Mouse (Mus musculus): ENCODE measurements around the gene Ckm.

DNA sequence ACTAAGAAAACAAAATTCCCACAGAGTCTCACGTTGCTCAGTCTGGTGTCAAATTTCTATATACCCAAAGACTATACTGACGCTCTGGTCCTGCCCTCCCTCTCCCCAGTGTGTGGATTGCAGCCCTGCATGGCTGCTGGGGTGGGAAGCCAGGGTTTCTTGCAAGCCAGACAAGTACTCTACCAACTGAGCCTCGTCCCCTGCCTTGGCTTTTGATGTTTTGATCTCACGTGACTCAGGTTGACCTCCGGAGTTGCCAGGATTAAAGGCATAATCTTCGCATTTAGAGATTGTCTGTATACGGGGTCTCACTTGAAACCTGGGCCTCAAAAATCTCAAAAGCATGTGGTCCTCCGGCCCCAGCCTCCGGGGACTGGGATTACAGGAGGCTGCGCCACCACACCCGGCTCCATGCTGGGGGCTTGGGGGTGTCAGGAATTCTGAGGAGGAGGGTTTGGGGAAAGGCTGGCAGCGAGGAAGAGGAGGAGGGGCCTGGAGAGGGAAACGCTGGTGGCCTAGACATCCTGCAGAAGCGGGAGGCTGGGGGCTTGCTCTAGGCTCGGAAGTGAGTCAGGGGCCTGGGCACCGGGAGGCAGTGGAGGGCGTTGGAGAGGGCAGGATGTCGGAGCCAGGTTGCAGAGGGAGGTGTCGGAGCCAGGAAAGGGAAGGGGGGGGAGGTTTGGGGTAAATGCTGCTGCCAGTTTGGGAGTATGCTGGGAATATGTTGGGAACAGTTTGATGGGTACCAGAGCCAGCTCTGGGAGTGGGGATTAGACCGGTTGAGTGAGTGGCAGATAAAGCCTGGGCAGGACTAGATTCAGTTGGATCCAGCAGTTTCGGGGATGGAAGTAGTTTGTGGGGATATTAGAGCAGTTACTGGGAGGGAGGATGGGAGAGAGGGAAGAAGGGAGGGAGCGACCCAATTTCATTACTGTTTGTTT is 60.1 kb downstream of the Ckm start:
- TF ChIP-seq POLR2A (IDR thresholded peaks at IDR 0.05; ENCODE audit: extremely low read depth, insufficient read depth, low read length), result no peak
- no peak for TF ChIP-seq CTCF (IDR thresholded peaks at IDR 0.05; ENCODE audit: low read depth, low read length)
